Mouse (Mus musculus): ENCODE measurements around the gene Inf2.
A peak's percentile ranks its signal among the peaks of the same experiment; 100 is the strongest.

Gene Inf2

GRCm38 (mm10) chr12:112660576-112661326, 72.2 kb downstream of the Inf2 start:
- peak; percentile 77 for DNase-seq (ENCODE audit: low spot score)

- DNase-seq (ENCODE audit: low spot score), result no peak
Measured at GRCm38 (mm10) chr12:112661327-112661605, 72.7 kb downstream of the Inf2 start.

GRCm38 (mm10) chr12:112661851-112662250, 73.3 kb downstream of the Inf2 start:
- DNase-seq (ENCODE audit: low spot score), result no peak

- DNase-seq (ENCODE audit: low spot score), result no peak
Measured at GRCm38 (mm10) chr12:112663303-112663702, 74.7 kb downstream of the Inf2 start.

- no peak for DNase-seq (ENCODE audit: low spot score)
Measured at GRCm38 (mm10) chr12:112663716-112664115, 75.1 kb downstream of the Inf2 start.

- no peak for DNase-seq (ENCODE audit: low spot score)
Measured at GRCm38 (mm10) chr12:112664124-112664523, 75.5 kb downstream of the Inf2 start.

GRCm38 (mm10) chr12:112664656-112665055, 76.1 kb downstream of the Inf2 start:
- DNase-seq (ENCODE audit: low spot score), result no peak
